Mouse (Mus musculus): ENCODE data around the gene Kpna1. TPM values are rescaled to one million over a fixed set of nuclear protein-coding genes. Genes with fewer than 3 reads are reported as not detected.

The Kpna1 gene
- polyA plus RNA-seq, 1 experiment from 2014 or later = 23.3 TPM

DNA sequence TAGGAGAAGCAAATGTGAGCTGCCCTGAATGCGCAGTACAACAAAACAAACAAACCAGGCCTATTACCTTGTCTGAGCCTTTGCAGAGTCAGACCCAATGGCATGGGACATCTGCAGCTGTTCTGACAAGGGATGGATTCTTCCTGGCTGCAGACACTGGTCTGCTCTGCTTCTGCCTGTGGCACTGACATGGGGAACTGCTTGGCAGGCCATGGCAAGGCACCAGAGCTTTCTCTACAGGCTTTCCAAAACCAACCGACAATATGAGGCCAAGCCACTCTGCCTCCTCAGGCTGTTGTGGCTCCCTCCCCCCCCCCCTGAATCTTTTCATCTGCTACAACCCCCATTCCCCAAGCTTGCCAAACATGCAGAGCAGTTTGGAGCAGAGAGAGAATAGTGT lies 84.8 kb downstream of the Kpna1 start:
- TF ChIP-seq CTCF (IDR thresholded peaks at IDR 0.05; ENCODE audit: low read depth) = no peak
- no peak overlapping the region for H3K27ac ChIP-seq
- ATAC-seq (replicated peaks; ENCODE audit: low FRiP score, low read depth) = no peak
- H3K36me3 ChIP-seq (ENCODE audit: insufficient read depth, low read length) = no peaks in the 10 kb centered on the region
- H3K9me3 ChIP-seq (replicated peaks; ENCODE audit: low read length) = no peaks in the 10 kb centered on the region
- no peak overlapping the region for H3K4me2 ChIP-seq (ENCODE audit: low read length)
- H3K27me3 ChIP-seq (ENCODE audit: insufficient read depth, low read length) = no peaks in the 10 kb centered on the region
- no peaks in the 10 kb centered on the region; the same call in 1 of the 2 replicates for H3K4me1 ChIP-seq (replicated peaks; ENCODE audit: insufficient read depth, low read length)
- H3K4me3 ChIP-seq (replicated peaks; ENCODE audit: low read depth, low read length) = no peak overlapping the region
- WGBS = 67% methylated on average over 2 of the region's 2 CpGs
- no peak overlapping the region for H3K9ac ChIP-seq (ENCODE audit: low read depth, low read length)
- DNase-seq (ENCODE audit: low spot score) = no peak

DNA sequence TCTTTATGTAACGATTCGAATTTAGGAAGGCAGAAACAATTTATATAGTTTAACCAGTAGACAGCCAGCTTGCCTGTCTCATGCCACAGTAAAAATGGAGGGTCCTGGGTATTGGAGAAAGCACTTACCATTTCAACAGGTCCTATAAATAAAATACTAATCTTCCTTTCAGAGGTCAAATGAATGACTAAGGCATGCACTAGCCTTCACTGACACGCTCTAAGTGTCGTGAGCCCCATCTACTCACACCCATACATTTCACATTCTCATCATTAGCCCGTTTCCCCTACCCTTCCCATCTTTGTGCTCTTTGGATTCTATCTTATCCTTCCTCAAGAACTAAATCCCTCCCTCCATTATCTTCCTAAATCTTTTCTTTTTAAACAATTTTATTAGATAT lies 86.4 kb downstream of the Kpna1 start:
- Histone ChIP-seq H3K27me3 (ENCODE audit: insufficient read depth, low read length) (no peaks in the 10 kb centered on the region), H3K4me1 (replicated peaks; ENCODE audit: insufficient read depth, low read length) (no peaks in the 10 kb centered on the region; the same call in 1 of the 2 replicates), H3K27ac (no peak overlapping the region), H3K9ac (ENCODE audit: low read depth, low read length) (no peak overlapping the region), H3K4me3 (replicated peaks; ENCODE audit: low read depth, low read length) (no peak overlapping the region), H3K36me3 (ENCODE audit: insufficient read depth, low read length) (no peaks in the 10 kb centered on the region), H3K9me3 (replicated peaks; ENCODE audit: low read length) (no peaks in the 10 kb centered on the region), H3K4me2 (ENCODE audit: low read length) (no peak overlapping the region)
- TF ChIP-seq CTCF (IDR thresholded peaks at IDR 0.05; ENCODE audit: low read depth) = no peak
- no peak for DNase-seq (ENCODE audit: low spot score)
- WGBS = 81% methylated on average over 5 of the region's 5 CpGs
- ATAC-seq (replicated peaks; ENCODE audit: low FRiP score, low read depth) = no peak

DNA sequence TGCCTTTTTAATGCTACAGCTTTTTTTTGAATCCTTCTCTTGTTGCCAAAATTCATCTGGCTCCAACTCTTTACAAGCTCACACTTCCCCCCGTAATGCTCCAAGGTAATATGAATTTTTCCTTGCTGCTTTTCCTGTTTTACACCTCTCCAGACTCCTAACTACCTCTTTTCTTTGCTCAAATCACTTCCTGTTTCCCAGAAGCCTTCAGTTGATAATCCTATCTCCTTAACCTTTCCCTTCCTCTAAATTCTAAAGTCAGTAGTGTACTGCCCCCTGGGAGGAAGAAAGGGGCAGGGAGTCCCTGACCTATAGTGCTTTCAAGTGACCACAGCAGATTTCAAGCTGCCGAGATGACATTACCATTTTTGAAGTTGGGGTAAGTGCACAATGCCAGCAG lies 89.1 kb downstream of the Kpna1 start:
- no peaks in the 10 kb centered on the region for H3K9me3 ChIP-seq (replicated peaks; ENCODE audit: low read length)
- 51% methylated on average over 2 of the region's 2 CpGs for WGBS
- no peaks in the 10 kb centered on the region for H3K36me3 ChIP-seq (ENCODE audit: insufficient read depth, low read length)
- no peaks in the 10 kb centered on the region for H3K27me3 ChIP-seq (ENCODE audit: insufficient read depth, low read length)
- no peak overlapping the region for H3K27ac ChIP-seq
- ATAC-seq (replicated peaks; ENCODE audit: low FRiP score, low read depth) (no peak), DNase-seq (ENCODE audit: low spot score) (no peak)
- no peak overlapping the region for H3K9ac ChIP-seq (ENCODE audit: low read depth, low read length)
- H3K4me1 ChIP-seq (replicated peaks; ENCODE audit: insufficient read depth, low read length) = no peaks in the 10 kb centered on the region; the same call in 1 of the 2 replicates
- H3K4me3 ChIP-seq (replicated peaks; ENCODE audit: low read depth, low read length) = no peak overlapping the region
- TF ChIP-seq CTCF (IDR thresholded peaks at IDR 0.05; ENCODE audit: low read depth) = no peak
- no peak overlapping the region for H3K4me2 ChIP-seq (ENCODE audit: low read length)

DNA sequence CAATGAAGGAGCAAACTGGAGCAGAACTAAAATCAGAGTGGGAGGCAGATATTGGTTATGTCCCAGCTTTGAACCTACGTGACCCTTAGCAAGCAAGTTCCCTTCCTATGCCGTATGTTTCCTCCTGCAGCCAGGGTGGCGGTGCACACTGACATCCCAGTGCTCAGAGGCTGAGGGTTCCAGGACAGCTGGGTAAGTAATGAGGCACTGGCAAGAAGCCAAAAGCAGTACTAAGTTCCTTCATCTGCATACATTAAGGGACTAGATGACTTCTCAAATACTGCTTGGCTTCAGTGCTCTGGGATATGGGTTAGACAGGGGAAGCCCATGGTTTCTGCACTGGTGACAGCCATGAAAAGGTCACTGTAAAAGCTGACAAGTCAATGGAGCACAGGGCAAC lies 89.8 kb downstream of the Kpna1 start:
- no peaks in the 10 kb centered on the region for H3K27me3 ChIP-seq (ENCODE audit: insufficient read depth, low read length)
- ATAC-seq (replicated peaks; ENCODE audit: low FRiP score, low read depth) (no peak), DNase-seq (ENCODE audit: low spot score) (no peak)

DNA sequence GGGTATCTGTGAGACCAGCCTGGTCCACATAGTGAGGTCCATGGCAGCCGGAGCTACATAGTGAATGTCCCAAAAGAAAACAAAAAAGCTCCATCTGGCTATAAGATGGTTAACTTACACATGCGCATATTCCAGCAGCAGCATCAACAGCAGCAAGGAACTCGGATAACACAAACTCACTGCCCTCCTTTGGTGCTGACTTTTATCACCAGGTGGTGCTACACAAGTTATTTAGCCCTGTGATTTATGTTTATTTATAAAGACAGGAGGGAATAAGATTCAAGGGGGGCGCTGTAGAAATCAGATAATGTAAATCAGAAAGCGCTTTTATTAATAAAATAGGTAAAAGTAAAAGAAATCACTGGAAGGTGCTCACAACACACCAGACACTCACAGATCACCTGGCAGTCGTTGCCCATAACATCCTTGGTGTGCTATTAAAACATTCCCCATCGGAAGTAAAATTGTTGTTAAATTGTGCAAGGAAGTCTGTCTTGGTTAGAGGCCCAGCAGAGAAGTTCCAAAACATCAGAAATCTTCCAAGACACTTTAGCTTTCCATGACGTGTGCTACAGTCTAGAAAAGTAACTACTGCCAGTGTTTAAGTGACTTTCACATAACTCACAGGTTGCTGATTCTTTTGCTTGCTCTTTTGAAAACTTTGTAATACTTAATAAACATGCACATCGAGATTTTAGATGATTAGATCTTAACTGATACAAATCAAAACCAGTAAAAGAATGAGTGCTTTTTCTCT lies 91.4 kb downstream of the Kpna1 start:
- H3K9me3 ChIP-seq (replicated peaks; ENCODE audit: low read length) = no peaks in the 10 kb centered on the region
- no peaks in the 10 kb centered on the region; the same call in 1 of the 2 replicates for H3K4me1 ChIP-seq (replicated peaks; ENCODE audit: insufficient read depth, low read length)
- H3K4me3 ChIP-seq (replicated peaks; ENCODE audit: low read depth, low read length) = peak overlapping the region; percentile 76
- WGBS = 19% methylated on average over 9 of the region's 9 CpGs
- H3K4me2 ChIP-seq (ENCODE audit: low read length) = peak overlapping the region; percentile 79
- ATAC-seq (replicated peaks; ENCODE audit: low FRiP score, low read depth) (no peak), DNase-seq (ENCODE audit: low spot score) (peak; percentile 33)
- peak; percentile 50; the same call in 1 of the 2 replicates for TF ChIP-seq CTCF (IDR thresholded peaks at IDR 0.05; ENCODE audit: low read depth)
- peak overlapping the region; percentile 74; the same call in 1 of the 2 replicates for H3K9ac ChIP-seq (ENCODE audit: low read depth, low read length)
- no peaks in the 10 kb centered on the region for H3K36me3 ChIP-seq (ENCODE audit: insufficient read depth, low read length)
- no peak overlapping the region for H3K27ac ChIP-seq
- no peaks in the 10 kb centered on the region for H3K27me3 ChIP-seq (ENCODE audit: insufficient read depth, low read length)

More for the DNA sequence above, 89.8 kb downstream of the Kpna1 start:
- no peak overlapping the region for H3K9ac ChIP-seq (ENCODE audit: low read depth, low read length)
- no peaks in the 10 kb centered on the region; the same call in 1 of the 2 replicates for H3K4me1 ChIP-seq (replicated peaks; ENCODE audit: insufficient read depth, low read length)
- TF ChIP-seq CTCF (IDR thresholded peaks at IDR 0.05; ENCODE audit: low read depth) = no peak
- H3K4me2 ChIP-seq (ENCODE audit: low read length) = no peak overlapping the region
- WGBS = 51% methylated on average over 3 of the region's 3 CpGs
- no peak overlapping the region for H3K4me3 ChIP-seq (replicated peaks; ENCODE audit: low read depth, low read length)
- H3K36me3 ChIP-seq (ENCODE audit: insufficient read depth, low read length) = no peaks in the 10 kb centered on the region
- H3K9me3 ChIP-seq (replicated peaks; ENCODE audit: low read length) = no peaks in the 10 kb centered on the region
- H3K27ac ChIP-seq = no peak overlapping the region

DNA sequence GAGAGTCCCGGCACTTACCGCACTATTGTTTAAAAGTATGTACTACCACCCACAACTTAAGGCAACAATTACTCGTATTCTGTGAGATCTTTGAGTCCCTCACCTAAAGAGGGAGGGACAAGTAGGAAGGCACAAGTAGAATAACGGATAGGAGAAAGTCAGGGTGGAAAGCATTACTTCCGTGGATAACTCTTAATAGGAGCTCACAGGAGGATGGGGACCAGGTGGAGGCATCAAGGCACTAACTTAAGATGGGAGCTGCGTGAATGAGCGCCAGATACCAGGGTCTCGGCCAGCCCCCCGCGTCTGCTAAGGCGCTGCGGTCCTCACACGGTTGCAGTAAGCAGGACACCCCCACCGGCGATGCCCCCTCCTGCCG lies 92.5 kb downstream of the Kpna1 start:
- Histone ChIP-seq H3K4me3 (replicated peaks; ENCODE audit: low read depth, low read length) (peak overlapping the region; percentile 76), H3K4me1 (replicated peaks; ENCODE audit: insufficient read depth, low read length) (no peaks in the 10 kb centered on the region; the same call in 1 of the 2 replicates), H3K4me2 (ENCODE audit: low read length) (peak overlapping the region; percentile 79), H3K27me3 (ENCODE audit: insufficient read depth, low read length) (no peaks in the 10 kb centered on the region), H3K9ac (ENCODE audit: low read depth, low read length) (peak overlapping the region; percentile 74), H3K9me3 (replicated peaks; ENCODE audit: low read length) (no peaks in the 10 kb centered on the region), H3K27ac (peak overlapping the region; percentile 97), H3K36me3 (ENCODE audit: insufficient read depth, low read length) (no peaks in the 10 kb centered on the region)
- DNase-seq (ENCODE audit: low spot score) (peak; percentile 68), ATAC-seq (replicated peaks; ENCODE audit: low FRiP score, low read depth) (no peak)
- WGBS = 0% methylated on average over 14 of the region's 16 CpGs
- no peak for TF ChIP-seq CTCF (IDR thresholded peaks at IDR 0.05; ENCODE audit: low read depth)
